Mouse (Mus musculus) thymus, postnatal 0 days (tissue): ENCODE results near the gene Pla2g7. TPM values are rescaled to one million over a fixed set of nuclear protein-coding genes. Genes with fewer than 3 reads are reported as not detected.
A peak's percentile ranks its signal among the peaks of the same experiment; 100 is the strongest.
"Not testable (repeated sequence)": the region's sequence is repeated elsewhere in the genome, so short reads cannot be mapped to it uniquely, and the experiment has no call there.

ENCODE experiments used
- DNase-seq: peaks from one replicate; pipeline ENCODE4 v3.0.0-alpha.2; 2015; ENCODE audit warnings: low spot score
- polyA plus RNA-seq: library from polyadenylated mRNA; unstranded; fragments of >200 nt; fragmentation: Nextera tagmentation; extraction: Ambion mirVana; gene quantifications from 2 replicates; pipeline ENCODE4 v1.2.1, GENCODE M21; 2015

The Pla2g7 gene
- polyA plus RNA-seq: 8.2 and 8.6 TPM in 2 replicates

- no peak for DNase-seq
Measured at GRCm38 (mm10) chr17:43567992-43568888, at the start of gene Pla2g7. Pla2g7 (plus strand) TSS chr17:43568098.

- DNase-seq: peak; percentile 68
Measured at GRCm38 (mm10) chr17:43518644-43519409, 49.1 kb upstream of the Pla2g7 start.

GRCm38 (mm10) chr17:43520166-43520565 lies 47.7 kb upstream of the Pla2g7 start:
- no peak for DNase-seq

GRCm38 (mm10) chr17:43530507-43530906 lies 37.4 kb upstream of the Pla2g7 start:
- no peak for DNase-seq

GRCm38 (mm10) chr17:43531192-43531591 lies 36.7 kb upstream of the Pla2g7 start:
- DNase-seq: no peak

- no peak for DNase-seq
Measured at GRCm38 (mm10) chr17:43534362-43535222, 33.3 kb upstream of the Pla2g7 start.

- not testable (repeated sequence) for DNase-seq
Measured at GRCm38 (mm10) chr17:43536841-43537240, 31.1 kb upstream of the Pla2g7 start.

- no peak for DNase-seq
Measured at GRCm38 (mm10) chr17:43538767-43539166, 29.1 kb upstream of the Pla2g7 start.

GRCm38 (mm10) chr17:43543539-43543938 lies 24.4 kb upstream of the Pla2g7 start, which contains the start of gene Ankrd66:
Ankrd66 (minus strand) TSS chr17:43543639.
- DNase-seq: no peak

- DNase-seq: no peak
Measured at GRCm38 (mm10) chr17:43544040-43544439, 23.9 kb upstream of the Pla2g7 start.

- DNase-seq: no peak
Measured at GRCm38 (mm10) chr17:43551122-43551630, 16.7 kb upstream of the Pla2g7 start.

- no peak for DNase-seq
Measured at GRCm38 (mm10) chr17:43554516-43555403, 13.1 kb upstream of the Pla2g7 start.

- DNase-seq: no peak
Measured at GRCm38 (mm10) chr17:43557104-43557503, 10.8 kb upstream of the Pla2g7 start.

GRCm38 (mm10) chr17:43557541-43558090 lies 10.3 kb upstream of the Pla2g7 start:
- no peak for DNase-seq

- DNase-seq: no peak
Measured at GRCm38 (mm10) chr17:43558678-43559077, 9.2 kb upstream of the Pla2g7 start.

GRCm38 (mm10) chr17:43563192-43563987 lies 4.5 kb upstream of the Pla2g7 start:
- DNase-seq: no peak

GRCm38 (mm10) chr17:43567593-43567991 lies 306 bp upstream of the Pla2g7 start:
- no peak for DNase-seq

- no peak for DNase-seq
Measured at GRCm38 (mm10) chr17:43569287-43569686, 1.4 kb downstream of the Pla2g7 start.

- DNase-seq: no peak
Measured at GRCm38 (mm10) chr17:43573624-43574073, 5.8 kb downstream of the Pla2g7 start.
